Mouse (Mus musculus) limb, embryonic 13.5 days (tissue): ENCODE results near the gene Olfr1402. TPM values are rescaled to one million over a fixed set of nuclear protein-coding genes. Genes with fewer than 3 reads are reported as not detected.
A peak's percentile ranks its signal among the peaks of the same experiment; 100 is the strongest.

Source experiments
- ATAC-seq: fragments of 200-750 bp; cut with Nextera tagmentation; 2 replicates; pipeline ENCODE4 v1.8.0; 2017; ENCODE audit warnings: low read depth, moderate number of reproducible peaks, moderate TSS enrichment; ENCODE audit not compliant: low FRiP score
- H3K27ac ChIP-seq: fragments of 300-500 bp; sonication (generic); 2 replicates; pipeline ENCODE4 v1.5.1; 2015; ENCODE audit warnings: inconsistent platforms, mild to moderate bottlenecking, moderate library complexity
- H3K27me3 ChIP-seq: fragments of 300-500 bp; sonication (generic); 2 replicates; pipeline ENCODE4 v1.6.1; 2015; ENCODE audit warnings: mild to moderate bottlenecking, inconsistent platforms
- H3K36me3 ChIP-seq: fragments of 300-500 bp; sonication (generic); 2 replicates; pipeline ENCODE4 v1.6.1; 2015; ENCODE audit warnings: inconsistent platforms, mild to moderate bottlenecking, moderate library complexity
- H3K4me1 ChIP-seq: fragments of 300-500 bp; sonication (generic); 2 replicates; pipeline ENCODE4 v1.6.1; 2015; ENCODE audit warnings: inconsistent platforms
- H3K4me2 ChIP-seq: fragments of 300-500 bp; sonication (generic); replicated peaks from 2 replicates; pipeline ENCODE4 v1.6.1; 2015; ENCODE audit warnings: inconsistent platforms, mild to moderate bottlenecking, moderate library complexity
- H3K4me3 ChIP-seq: fragments of 300-500 bp; sonication (generic); 2 replicates; pipeline ENCODE4 v1.5.1; 2015; ENCODE audit warnings: moderate library complexity, mild to moderate bottlenecking, inconsistent platforms
- H3K9ac ChIP-seq: fragments of 300-500 bp; sonication (generic); 2 replicates; pipeline ENCODE4 v1.6.1; 2015; ENCODE audit warnings: mild to moderate bottlenecking, inconsistent platforms
- H3K9me3 ChIP-seq: fragments of 300-500 bp; sonication (generic); 2 replicates; pipeline ENCODE4 v1.6.1; 2016; ENCODE audit warnings: inconsistent platforms
- WGBS: fragments of 180-500 bp; shearing (Covaris S2); methylation state at CpG from one replicate; pipeline ENCODE4 v1.1.7; 2015; 5-methylcytosine and 5-hydroxymethylcytosine counted together
- polyA plus RNA-seq: library from polyadenylated mRNA; unstranded; fragments of >200 nt; fragmentation: Nextera tagmentation; extraction: Ambion mirVana; gene quantifications from 2 replicates; pipeline ENCODE4 v1.2.1, GENCODE M21; 2015

The Olfr1402 gene
- polyA plus RNA-seq = not detected in 2 replicates

GRCm38 (mm10) chr3:97421920-97422319 lies at the start of gene Olfr1402:
Olfr1402 (minus strand) TSS chr3:97422020.
- Histone ChIP-seq H3K27ac (no peak within 1 kb of the TSS), H3K9ac (no peak within 1 kb of the TSS), H3K27me3 (no peaks in the 10 kb centered on the region), H3K4me2 (no peak within 1 kb of the TSS), H3K9me3 (no peaks in the 10 kb centered on the region), H3K36me3 (no peaks in the 10 kb centered on the region), H3K4me1 (no peaks in the 10 kb centered on the region), H3K4me3 (no peak within 1 kb of the TSS)
- no peak for ATAC-seq
- 64% methylated on average over 1 of the region's 1 CpGs for WGBS

DNA sequence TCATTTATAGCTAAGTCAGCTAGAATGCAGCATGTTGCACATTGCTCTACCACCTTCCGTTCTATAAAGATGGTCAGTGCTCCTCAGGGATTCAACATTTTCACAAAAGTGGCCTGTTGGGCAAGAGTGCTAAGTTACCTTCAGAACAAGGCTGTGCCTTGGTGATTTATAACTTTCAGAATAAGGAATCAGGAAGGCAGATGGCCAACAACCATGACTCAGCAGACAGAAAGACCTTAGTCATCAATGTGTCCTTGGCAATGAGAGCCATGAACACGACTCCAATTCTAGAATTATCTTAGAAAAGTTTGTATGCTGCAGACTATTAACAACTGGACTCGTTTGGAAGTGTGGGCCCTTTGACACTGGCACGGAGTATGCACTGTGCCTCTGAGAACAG lies 33.5 kb upstream of the Olfr1402 start:
- Histone ChIP-seq H3K4me1 (no peaks in the 10 kb centered on the region), H3K27ac (no peak overlapping the region), H3K9ac (no peak overlapping the region), H3K9me3 (no peaks in the 10 kb centered on the region), H3K27me3 (no peaks in the 10 kb centered on the region), H3K4me2 (no peak overlapping the region), H3K4me3 (no peak overlapping the region), H3K36me3 (no peaks in the 10 kb centered on the region)
- 85% methylated on average over 4 of the region's 4 CpGs for WGBS
- ATAC-seq = no peak

GRCm38 (mm10) chr3:97438619-97439018 lies 16.8 kb upstream of the Olfr1402 start:
- Histone ChIP-seq H3K4me1 (no peaks in the 10 kb centered on the region), H3K4me2 (no peak overlapping the region), H3K9ac (no peak overlapping the region), H3K4me3 (no peak overlapping the region), H3K9me3 (no peaks in the 10 kb centered on the region), H3K36me3 (no peaks in the 10 kb centered on the region), H3K27ac (no peak overlapping the region), H3K27me3 (no peaks in the 10 kb centered on the region)
- WGBS = 93% methylated on average over 2 of the region's 2 CpGs
- no peak for ATAC-seq

DNA sequence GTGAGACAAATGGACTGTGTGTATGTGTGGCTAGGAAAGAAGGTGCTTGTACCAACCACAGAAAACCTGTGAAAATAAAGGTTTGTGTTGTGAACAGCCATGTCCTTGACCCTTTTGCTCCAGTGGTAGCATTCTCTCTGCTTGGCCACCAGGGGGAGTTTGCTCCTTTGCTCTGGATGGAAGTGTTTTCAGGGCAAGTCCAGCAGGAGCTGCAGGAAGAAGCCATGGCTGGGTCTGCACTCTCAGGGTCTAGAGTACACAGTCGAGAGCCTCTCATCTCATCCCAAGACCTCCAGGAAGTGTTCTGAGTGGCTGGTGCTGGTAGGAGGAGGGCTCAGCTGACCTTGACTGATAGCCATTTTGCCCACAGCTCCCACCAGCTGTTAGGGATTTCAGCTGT lies 27.5 kb downstream of the Olfr1402 start:
- ATAC-seq = no peak
- no peaks in the 10 kb centered on the region for H3K4me1 ChIP-seq
- WGBS = 43% methylated on average over 1 of the region's 1 CpGs
- no peak overlapping the region for H3K9ac ChIP-seq
- H3K4me3 ChIP-seq = no peak overlapping the region
- H3K9me3 ChIP-seq = no peaks in the 10 kb centered on the region
- no peaks in the 10 kb centered on the region for H3K27me3 ChIP-seq
- H3K4me2 ChIP-seq = no peak overlapping the region
- H3K27ac ChIP-seq = no peak overlapping the region
- no peaks in the 10 kb centered on the region for H3K36me3 ChIP-seq

GRCm38 (mm10) chr3:97393079-97393478 lies 28.7 kb downstream of the Olfr1402 start:
- ATAC-seq = no peak
- Histone ChIP-seq H3K4me1 (no peaks in the 10 kb centered on the region), H3K36me3 (no peaks in the 10 kb centered on the region), H3K9ac (no peak overlapping the region), H3K27me3 (no peaks in the 10 kb centered on the region), H3K27ac (no peak overlapping the region), H3K4me2 (no peak overlapping the region), H3K9me3 (0 out of 2 replicates have a peak, but pooled peaks cover 2% of the 10 kb centered on the region), H3K4me3 (no peak overlapping the region)
- 64% methylated on average over 5 of the region's 5 CpGs for WGBS

GRCm38 (mm10) chr3:97370382-97370781 lies 51.4 kb downstream of the Olfr1402 start:
- no peak overlapping the region for H3K27ac ChIP-seq
- H3K9me3 ChIP-seq = no peaks in the 10 kb centered on the region
- H3K9ac ChIP-seq = no peak overlapping the region
- H3K4me1 ChIP-seq = no peaks in the 10 kb centered on the region
- no peak overlapping the region for H3K4me2 ChIP-seq
- ATAC-seq = no peak
- H3K36me3 ChIP-seq = no peaks in the 10 kb centered on the region
- no peaks in the 10 kb centered on the region for H3K27me3 ChIP-seq
- H3K4me3 ChIP-seq = no peak overlapping the region

- Histone ChIP-seq H3K4me1 (peaks cover 12% of the 10 kb centered on the region), H3K9ac (no peak overlapping the region), H3K36me3 (no peaks in the 10 kb centered on the region), H3K9me3 (no peaks in the 10 kb centered on the region), H3K4me2 (no peak overlapping the region), H3K4me3 (no peak overlapping the region), H3K27me3 (no peaks in the 10 kb centered on the region), H3K27ac (no peak overlapping the region; the same call in 1 of the 2 replicates)
- ATAC-seq = peak; percentile 48; the same call in 1 of the 2 replicates
- WGBS = 42% methylated on average over 3 of the region's 3 CpGs
Observed at GRCm38 (mm10) chr3:97363418-97364098, 58.3 kb downstream of the Olfr1402 start.

DNA sequence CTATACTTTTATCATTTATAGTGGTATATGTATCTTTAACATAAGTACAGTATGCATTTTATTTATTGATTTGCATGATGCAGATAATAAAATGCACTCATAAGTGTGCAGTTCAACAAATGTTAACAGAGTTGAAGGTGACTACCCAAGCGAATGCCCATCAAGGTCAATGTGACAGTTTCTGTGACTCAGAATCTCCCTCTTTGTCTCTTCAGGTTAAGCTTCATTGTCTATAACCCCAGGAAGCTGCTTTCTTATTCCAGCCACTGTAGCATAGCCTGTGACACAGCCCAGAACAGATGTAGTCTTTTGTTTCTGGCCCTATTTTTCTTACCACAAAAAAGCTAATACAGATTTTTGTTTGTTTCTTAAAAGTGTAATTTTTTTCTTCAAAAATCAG lies 63.4 kb downstream of the Olfr1402 start:
- 85% methylated on average over 1 of the region's 1 CpGs for WGBS

More for the DNA sequence above, 63.4 kb downstream of the Olfr1402 start:
- ATAC-seq = no peak
- no peaks in the 10 kb centered on the region for H3K27me3 ChIP-seq
- H3K4me1 ChIP-seq = peaks cover 8% of the 10 kb centered on the region
- H3K9me3 ChIP-seq = no peaks in the 10 kb centered on the region
- no peak overlapping the region for H3K4me2 ChIP-seq
- H3K27ac ChIP-seq = no peak overlapping the region
- H3K36me3 ChIP-seq = no peaks in the 10 kb centered on the region
- no peak overlapping the region for H3K4me3 ChIP-seq
- H3K9ac ChIP-seq = no peak overlapping the region

Other genes with a start within 250 kb of the Olfr1402 start
- 97.4 and 102 TPM in 2 replicates for gene Bcl9, start 124.1 kb downstream of the Olfr1402 start, polyA plus RNA-seq
- 15.6 and 15.9 TPM in 2 replicates for gene Chd1l, start 188.2 kb upstream of the Olfr1402 start, polyA plus RNA-seq
- gene Fmo5, start 206.8 kb upstream of the Olfr1402 start, polyA plus RNA-seq = 1.6 and 2.0 TPM in 2 replicates
- 6.8 and 7.8 TPM in 2 replicates for gene Prkab2, start 236.2 kb upstream of the Olfr1402 start, polyA plus RNA-seq